Mouse (Mus musculus) ES-E14 (cell line): ENCODE results near the gene Cd47.

Experiments
- ZC3H11A ChIP-seq: IDR thresholded peaks from 2 replicates; pipeline ENCODE4 v1.6.1; 2012; ENCODE audit warnings: low read depth, mild to moderate bottlenecking, inconsistent platforms, low read length, borderline replicate concordance
- ZNF384 ChIP-seq: IDR thresholded peaks from 2 replicates; pipeline ENCODE4 v1.6.1; 2012; ENCODE audit warnings: low read depth, low read length, inconsistent platforms

DNA sequence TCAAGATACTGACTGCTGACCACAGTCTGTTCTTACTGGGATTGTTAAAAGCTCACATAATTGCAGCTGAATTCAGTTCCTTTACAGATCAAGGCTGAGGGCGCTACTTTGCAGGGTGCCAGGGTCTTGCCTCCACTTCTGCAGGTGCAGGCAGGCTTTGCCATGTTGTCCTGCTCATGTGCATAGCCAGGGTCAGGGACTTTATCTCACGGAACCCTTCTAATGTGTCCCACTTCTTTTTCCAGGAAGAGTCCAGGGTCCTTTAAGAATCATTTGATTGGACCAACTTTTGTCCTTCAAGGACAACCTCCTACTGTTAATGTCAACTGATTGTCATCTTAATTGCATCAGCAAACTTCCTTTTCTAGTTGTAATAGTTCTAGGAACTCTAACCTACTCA, 77.7 kb downstream of the Cd47 start:
- no peak for TF ChIP-seq ZNF384
- no peak for TF ChIP-seq ZC3H11A
